Mouse (Mus musculus) hindbrain, embryonic 10.5 days (tissue): ENCODE data around the gene Omd. TPM values are rescaled to one million over a fixed set of nuclear protein-coding genes. Genes with fewer than 3 reads are reported as not detected.

Source experiments
- DNase-seq: peaks from one replicate; pipeline ENCODE4 v3.0.0-alpha.2; 2017; ENCODE audit warnings: low spot score
- H3K27ac ChIP-seq: fragments of 300-500 bp; sonication (generic); 2 replicates; pipeline ENCODE4 v1.5.1; 2016; ENCODE audit warnings: mild to moderate bottlenecking, moderate library complexity
- H3K27me3 ChIP-seq: fragments of 300-500 bp; sonication (generic); 2 replicates; pipeline ENCODE4 v1.6.1; 2016; ENCODE audit warnings: mild to moderate bottlenecking; ENCODE audit not compliant: poor library complexity, insufficient read depth, severe bottlenecking
- H3K36me3 ChIP-seq: fragments of 300-500 bp; sonication (generic); 2 replicates; pipeline ENCODE4 v1.6.1; 2016; ENCODE audit warnings: mild to moderate bottlenecking, moderate library complexity
- H3K4me1 ChIP-seq: fragments of 300-500 bp; sonication (generic); replicated peaks from 2 replicates; pipeline ENCODE4 v1.6.1; 2016; ENCODE audit warnings: mild to moderate bottlenecking
- H3K4me3 ChIP-seq: fragments of 300-500 bp; sonication (generic); 2 replicates; pipeline ENCODE4 v1.5.1; 2016; ENCODE audit warnings: mild to moderate bottlenecking, moderate library complexity
- H3K9me3 ChIP-seq: fragments of 300-500 bp; sonication (generic); 2 replicates; pipeline ENCODE4 v1.6.1; 2016; ENCODE audit warnings: mild to moderate bottlenecking, moderate library complexity
- WGBS: fragments of 180-500 bp; shearing (Covaris S2); methylation state at CpG from one replicate; pipeline ENCODE4 v1.1.7; 2016; 5-methylcytosine and 5-hydroxymethylcytosine counted together
- polyA plus RNA-seq: library from polyadenylated mRNA; unstranded; fragments of >200 nt; fragmentation: Nextera tagmentation; extraction: Ambion mirVana; gene quantifications from 2 replicates; pipeline ENCODE4 v1.2.1, GENCODE M21; 2016

The Omd gene
- polyA plus RNA-seq, 1 experiment from 2014 or later, result 0.82 TPM

GRCm38 (mm10) chr13:49628167-49628566 lies 45.9 kb downstream of the Omd start:
- 0 out of 2 replicates have a peak, but pooled peaks cover 2% of the 10 kb centered on the region for H3K36me3 ChIP-seq
- H3K4me1 ChIP-seq, result no peaks in the 10 kb centered on the region
- no peaks in the 10 kb centered on the region for H3K27me3 ChIP-seq
- H3K4me3 ChIP-seq, result no peak overlapping the region
- no peak for DNase-seq
- no peaks in the 10 kb centered on the region for H3K9me3 ChIP-seq
- no peak overlapping the region for H3K27ac ChIP-seq

DNA sequence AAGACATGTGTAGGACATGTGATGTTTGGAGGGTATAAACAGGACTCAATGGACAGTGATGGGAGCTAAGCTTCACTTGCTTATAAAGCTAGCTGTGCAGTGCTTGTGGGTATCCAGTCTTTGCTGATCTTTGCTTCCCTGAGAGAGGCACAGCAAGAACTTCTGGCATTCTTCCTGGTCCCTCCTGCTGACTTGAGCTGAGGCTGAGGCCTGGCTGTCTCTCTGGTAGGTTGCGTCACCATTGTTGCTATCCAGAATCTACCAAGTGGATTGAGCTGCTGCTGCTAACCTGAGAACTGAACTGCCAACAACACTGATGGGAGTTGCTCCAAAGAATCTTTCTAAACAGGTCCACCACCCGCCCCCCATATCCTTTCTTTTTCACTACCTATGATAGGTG lies 46.8 kb downstream of the Omd start:
- Histone ChIP-seq H3K27me3 (no peaks in the 10 kb centered on the region), H3K4me3 (no peak overlapping the region), H3K9me3 (no peaks in the 10 kb centered on the region), H3K27ac (no peak overlapping the region), H3K36me3 (0 out of 2 replicates have a peak, but pooled peaks cover 2% of the 10 kb centered on the region), H3K4me1 (no peaks in the 10 kb centered on the region)
- no peak for DNase-seq
- 86% methylated on average over 2 of the region's 2 CpGs for WGBS

GRCm38 (mm10) chr13:49639965-49640364 lies 57.7 kb downstream of the Omd start:
- Histone ChIP-seq H3K36me3 (peaks cover 12% of the 10 kb centered on the region; the same call in 1 of the 2 replicates), H3K4me3 (no peak overlapping the region), H3K9me3 (no peaks in the 10 kb centered on the region), H3K4me1 (no peaks in the 10 kb centered on the region), H3K27ac (no peak overlapping the region), H3K27me3 (no peaks in the 10 kb centered on the region)
- WGBS, result 95% methylated on average over 2 of the region's 2 CpGs
- no peak for DNase-seq

Other genes starting within 250 kb of the Omd start
- gene Bicd2, start 240.9 kb upstream of the Omd start, polyA plus RNA-seq, result 31.8 and 32.0 TPM in 2 replicates
- 19.5 and 20.0 TPM in 2 replicates for gene Ippk, start 161.2 kb upstream of the Omd start, polyA plus RNA-seq
- gene Tes3-ps, start 89.1 kb upstream of the Omd start, polyA plus RNA-seq, result 1.1 and 1.5 TPM in 2 replicates
- gene Ecm2, start 77.7 kb upstream of the Omd start, polyA plus RNA-seq, result 0.52 and 0.63 TPM in 2 replicates
- 0.07 and 0.17 TPM in 2 replicates for gene Aspn, start 38.0 kb upstream of the Omd start, polyA plus RNA-seq
- 2.7 and 5.3 TPM in 2 replicates for gene Ogn, start 25.6 kb downstream of the Omd start, polyA plus RNA-seq
- 31.9 and 35.1 TPM in 2 replicates for gene Cenpp, start 70.3 kb downstream of the Omd start, polyA plus RNA-seq
- 15.2 and 23.1 TPM in 2 replicates for gene Nol8, start 70.6 kb downstream of the Omd start, polyA plus RNA-seq
- 98.0 and 111 TPM in 2 replicates for gene Iars, start 99.6 kb downstream of the Omd start, polyA plus RNA-seq
- gene Gm30302, start 216.5 kb downstream of the Omd start, polyA plus RNA-seq, result 0.14 TPM in 1 of 2 replicates, not detected in the other